Mouse (Mus musculus): ENCODE data around the gene Dio2.

Dio2 gene

DNA sequence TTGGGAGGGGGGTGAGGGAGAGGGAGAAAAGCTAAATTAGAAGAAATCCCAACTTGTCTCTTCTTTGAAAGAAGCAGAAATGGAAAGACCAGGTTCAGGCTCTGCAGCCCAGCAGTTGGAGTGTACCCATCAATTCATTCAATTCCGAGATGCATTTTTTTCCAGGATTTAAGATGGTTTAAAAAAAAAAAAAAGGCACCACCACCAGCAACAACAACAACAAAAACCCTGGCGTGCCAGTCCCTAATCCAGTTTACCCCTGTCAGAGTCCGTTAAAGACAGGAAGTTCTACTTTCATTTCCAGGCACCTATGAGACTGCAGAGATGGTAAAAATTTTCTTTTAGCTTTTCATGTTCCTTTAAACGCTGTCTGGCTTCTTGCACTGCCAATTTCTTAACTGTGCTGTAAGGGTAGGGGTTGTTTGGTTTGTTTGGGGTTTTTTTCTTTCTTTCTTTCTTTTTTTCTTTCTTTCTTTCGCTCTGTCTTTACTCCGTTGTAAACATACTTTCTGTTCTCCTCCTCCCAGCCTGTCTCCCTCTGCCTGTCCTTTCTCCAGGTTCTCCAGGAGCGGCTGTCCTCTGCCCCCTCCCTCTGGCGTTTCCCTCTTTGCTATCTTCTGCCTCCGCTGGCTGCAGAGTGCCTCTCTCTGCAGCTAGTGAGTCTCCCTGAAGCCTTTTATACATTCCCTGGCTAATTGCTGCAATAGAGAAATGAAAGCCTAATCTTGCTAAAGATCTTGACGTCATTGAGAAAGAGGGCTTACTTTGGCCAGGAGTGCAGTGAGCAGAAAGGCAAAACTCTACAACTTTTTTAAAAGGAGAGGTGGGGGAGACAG, at the start of gene Dio2:
TSS of gene Dio2 (minus strand) at position 51 of the 836 bp plus-strand sequence.
- no peak for TF ChIP-seq NANOG (IDR thresholded peaks at IDR 0.05; ENCODE audit: borderline replicate concordance, low read length)
- no peak for TF ChIP-seq CTCF (conservative IDR thresholded peaks at IDR 0.05; ENCODE audit: low read length)
- TF ChIP-seq POU5F1 (IDR thresholded peaks at IDR 0.05; ENCODE audit: borderline replicate concordance, low read length) = no peak
- Histone ChIP-seq H3K4me3 (replicated peaks; ENCODE audit: low read length) (no peak within 1 kb of the TSS), H3K9me3 (ENCODE audit: low read length) (no peaks in the 10 kb centered on the region), H3K36me3 (ENCODE audit: insufficient read depth, low read length) (no peaks in the 10 kb centered on the region), H3K4me1 (replicated peaks; ENCODE audit: low read depth, low read length) (no peaks in the 10 kb centered on the region), H3K27me3 (ENCODE audit: insufficient read depth, low read length) (peaks cover 4% of the 10 kb centered on the region; the same call in 1 of the 2 replicates)

DNA sequence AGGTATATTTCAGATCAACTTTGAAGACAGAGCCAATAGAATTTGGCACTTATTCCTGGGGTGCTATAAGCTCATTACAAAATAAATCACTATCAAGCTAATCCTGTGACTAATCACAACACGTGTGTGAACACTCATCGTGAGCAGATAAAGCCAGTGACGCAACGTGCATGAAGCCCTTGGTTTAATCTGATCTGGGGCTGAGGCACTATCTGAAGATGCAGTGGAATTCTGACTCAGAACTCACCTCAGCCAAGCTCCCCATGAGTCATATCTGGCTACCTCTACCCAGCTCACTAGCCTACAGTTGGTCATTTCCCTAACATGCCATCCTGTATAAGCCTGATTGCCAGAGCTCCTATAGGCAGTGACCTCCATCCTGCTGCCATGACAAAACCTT, 43.2 kb upstream of the Dio2 start:
- no peaks in the 10 kb centered on the region for H3K4me1 ChIP-seq (replicated peaks; ENCODE audit: low read depth, low read length)
- no peaks in the 10 kb centered on the region for H3K36me3 ChIP-seq (ENCODE audit: insufficient read depth, low read length)
- H3K4me3 ChIP-seq (replicated peaks; ENCODE audit: low read length) = no peak overlapping the region
- TF ChIP-seq NANOG (IDR thresholded peaks at IDR 0.05; ENCODE audit: borderline replicate concordance, low read length) = no peak
- TF ChIP-seq CTCF (conservative IDR thresholded peaks at IDR 0.05; ENCODE audit: low read length) = no peak
- no peak for TF ChIP-seq POU5F1 (IDR thresholded peaks at IDR 0.05; ENCODE audit: borderline replicate concordance, low read length)
- H3K27me3 ChIP-seq (ENCODE audit: insufficient read depth, low read length) = no peaks in the 10 kb centered on the region
- no peaks in the 10 kb centered on the region for H3K9me3 ChIP-seq (ENCODE audit: low read length)

DNA sequence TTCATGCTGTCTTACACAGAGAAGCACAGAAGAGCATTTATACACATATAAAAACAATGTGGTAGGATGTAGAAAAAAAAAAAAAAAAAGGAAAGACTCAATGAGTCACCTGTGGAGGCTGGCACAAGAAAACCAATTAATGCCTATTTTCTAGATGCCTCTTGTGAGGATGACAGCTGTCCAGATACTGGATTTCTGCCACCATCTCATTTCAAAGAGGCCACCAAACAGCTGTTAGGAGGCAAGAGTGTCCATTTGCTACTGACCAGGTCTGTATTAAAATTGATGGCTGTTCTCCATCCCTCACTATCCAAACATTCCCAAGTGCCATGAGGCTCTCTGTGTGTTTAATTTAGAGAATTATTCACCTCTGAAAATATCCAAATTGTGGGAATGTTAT, 6.5 kb upstream of the Dio2 start:
- H3K36me3 ChIP-seq (ENCODE audit: insufficient read depth, low read length) = no peaks in the 10 kb centered on the region
- H3K9me3 ChIP-seq (ENCODE audit: low read length) = no peaks in the 10 kb centered on the region
- H3K27me3 ChIP-seq (ENCODE audit: insufficient read depth, low read length) = no peaks in the 10 kb centered on the region
- H3K4me1 ChIP-seq (replicated peaks; ENCODE audit: low read depth, low read length) = no peaks in the 10 kb centered on the region
- no peak overlapping the region for H3K4me3 ChIP-seq (replicated peaks; ENCODE audit: low read length)
- TF ChIP-seq POU5F1 (IDR thresholded peaks at IDR 0.05; ENCODE audit: borderline replicate concordance, low read length) (no peak), CTCF (conservative IDR thresholded peaks at IDR 0.05; ENCODE audit: low read length) (no peak), NANOG (IDR thresholded peaks at IDR 0.05; ENCODE audit: borderline replicate concordance, low read length) (no peak)

DNA sequence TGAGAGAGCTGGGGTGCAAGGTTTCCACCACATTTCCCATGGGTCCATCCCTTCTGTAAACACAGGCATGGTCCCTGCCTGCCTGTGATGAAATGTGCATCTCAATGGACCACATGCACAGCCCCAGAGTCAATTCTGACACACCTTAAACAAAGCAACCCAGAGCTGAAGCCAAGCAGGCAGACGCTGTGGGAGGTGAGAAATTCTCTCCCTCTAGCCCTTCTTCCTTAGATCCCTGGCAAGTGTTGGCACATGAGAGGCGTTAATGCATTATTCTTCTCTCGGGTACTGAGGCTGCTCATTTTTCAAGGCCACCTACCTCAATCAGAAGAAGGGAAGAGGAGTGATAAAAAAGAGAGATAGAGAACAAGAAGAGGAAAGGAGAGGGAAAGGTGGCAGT, 5.4 kb upstream of the Dio2 start:
- no peaks in the 10 kb centered on the region for H3K27me3 ChIP-seq (ENCODE audit: insufficient read depth, low read length)
- no peaks in the 10 kb centered on the region for H3K36me3 ChIP-seq (ENCODE audit: insufficient read depth, low read length)
- H3K4me3 ChIP-seq (replicated peaks; ENCODE audit: low read length) = no peak overlapping the region
- H3K9me3 ChIP-seq (ENCODE audit: low read length) = no peaks in the 10 kb centered on the region
- H3K4me1 ChIP-seq (replicated peaks; ENCODE audit: low read depth, low read length) = no peaks in the 10 kb centered on the region
- TF ChIP-seq NANOG (IDR thresholded peaks at IDR 0.05; ENCODE audit: borderline replicate concordance, low read length) (no peak), POU5F1 (IDR thresholded peaks at IDR 0.05; ENCODE audit: borderline replicate concordance, low read length) (no peak), CTCF (conservative IDR thresholded peaks at IDR 0.05; ENCODE audit: low read length) (no peak)

DNA sequence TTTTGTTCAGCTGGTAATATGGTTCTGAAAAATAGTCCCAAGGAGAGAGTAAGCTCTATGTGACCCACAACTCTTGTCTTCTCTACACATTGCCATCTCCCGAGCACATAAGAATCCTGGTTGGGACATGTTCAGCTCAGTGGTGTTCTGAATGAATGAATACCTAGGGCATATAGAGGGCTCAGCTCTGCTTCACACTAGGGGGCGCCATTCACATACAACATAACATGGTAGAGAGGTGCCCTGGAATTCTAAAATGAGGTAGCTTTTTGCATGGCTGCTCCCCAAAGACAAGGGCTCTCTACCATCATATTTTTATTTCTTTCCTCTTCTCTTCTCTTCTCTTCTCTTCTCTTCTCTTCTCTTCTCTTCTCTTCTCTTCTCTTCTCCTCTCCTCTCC, 2.2 kb upstream of the Dio2 start:
- TF ChIP-seq NANOG (IDR thresholded peaks at IDR 0.05; ENCODE audit: borderline replicate concordance, low read length) = no peak
- TF ChIP-seq POU5F1 (IDR thresholded peaks at IDR 0.05; ENCODE audit: borderline replicate concordance, low read length) = no peak
- peak; percentile 61 for TF ChIP-seq CTCF (conservative IDR thresholded peaks at IDR 0.05; ENCODE audit: low read length)
- peaks cover 4% of the 10 kb centered on the region; the same call in 1 of the 2 replicates for H3K27me3 ChIP-seq (ENCODE audit: insufficient read depth, low read length)
- no peaks in the 10 kb centered on the region for H3K4me1 ChIP-seq (replicated peaks; ENCODE audit: low read depth, low read length)
- no peaks in the 10 kb centered on the region for H3K36me3 ChIP-seq (ENCODE audit: insufficient read depth, low read length)
- H3K9me3 ChIP-seq (ENCODE audit: low read length) = no peaks in the 10 kb centered on the region
- no peak overlapping the region for H3K4me3 ChIP-seq (replicated peaks; ENCODE audit: low read length)

DNA sequence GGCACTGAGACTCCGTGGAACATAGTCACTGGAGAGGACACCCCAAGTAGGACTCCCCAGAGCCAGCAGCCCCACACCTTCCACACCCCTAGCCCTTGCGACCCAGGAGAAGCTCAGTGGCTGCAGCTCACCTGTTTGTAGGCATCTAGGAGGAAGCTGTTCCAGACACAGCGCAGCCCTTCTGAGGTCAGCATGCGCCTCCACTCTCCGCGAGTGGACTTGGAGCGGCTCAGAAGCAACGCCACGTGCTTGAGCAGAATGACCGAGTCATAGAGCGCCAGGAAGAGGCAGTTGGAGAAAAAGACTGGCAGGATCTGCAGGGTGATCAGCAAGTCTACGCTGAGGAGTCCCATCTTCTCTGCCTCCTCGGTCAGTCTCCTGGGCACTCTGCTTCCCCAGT, 306 bp downstream of the Dio2 start:
- Histone ChIP-seq H3K4me3 (replicated peaks; ENCODE audit: low read length) (no peak overlapping the region), H3K9me3 (ENCODE audit: low read length) (no peaks in the 10 kb centered on the region), H3K36me3 (ENCODE audit: insufficient read depth, low read length) (no peaks in the 10 kb centered on the region), H3K4me1 (replicated peaks; ENCODE audit: low read depth, low read length) (no peaks in the 10 kb centered on the region), H3K27me3 (ENCODE audit: insufficient read depth, low read length) (peaks cover 4% of the 10 kb centered on the region; the same call in 1 of the 2 replicates)
- TF ChIP-seq CTCF (conservative IDR thresholded peaks at IDR 0.05; ENCODE audit: low read length) (no peak), NANOG (IDR thresholded peaks at IDR 0.05; ENCODE audit: borderline replicate concordance, low read length) (no peak), POU5F1 (IDR thresholded peaks at IDR 0.05; ENCODE audit: borderline replicate concordance, low read length) (no peak)

DNA sequence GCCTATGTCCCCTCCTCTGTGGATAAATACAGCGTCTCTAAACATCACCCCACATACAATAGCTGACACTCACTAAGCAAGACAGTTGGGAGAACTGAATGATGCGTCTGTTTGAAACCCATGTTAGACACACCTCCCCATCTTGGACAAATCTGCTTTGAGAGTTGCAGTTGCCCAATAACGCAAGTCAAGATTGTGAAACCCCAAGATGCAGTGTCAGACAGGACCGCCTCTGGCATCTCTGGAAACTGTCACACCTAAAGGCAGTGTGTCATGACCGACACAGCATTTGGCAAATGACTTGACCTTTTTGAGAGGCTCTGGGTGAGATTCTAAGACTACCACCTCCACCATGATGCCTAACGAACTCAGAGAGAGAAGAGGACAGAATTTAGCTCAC, 2.8 kb downstream of the Dio2 start:
- H3K4me3 ChIP-seq (replicated peaks; ENCODE audit: low read length) = no peak overlapping the region
- no peaks in the 10 kb centered on the region for H3K36me3 ChIP-seq (ENCODE audit: insufficient read depth, low read length)
- H3K9me3 ChIP-seq (ENCODE audit: low read length) = no peaks in the 10 kb centered on the region
- H3K4me1 ChIP-seq (replicated peaks; ENCODE audit: low read depth, low read length) = no peaks in the 10 kb centered on the region
- H3K27me3 ChIP-seq (ENCODE audit: insufficient read depth, low read length) = peaks cover 4% of the 10 kb centered on the region; the same call in 1 of the 2 replicates
- TF ChIP-seq CTCF (conservative IDR thresholded peaks at IDR 0.05; ENCODE audit: low read length) = no peak

DNA sequence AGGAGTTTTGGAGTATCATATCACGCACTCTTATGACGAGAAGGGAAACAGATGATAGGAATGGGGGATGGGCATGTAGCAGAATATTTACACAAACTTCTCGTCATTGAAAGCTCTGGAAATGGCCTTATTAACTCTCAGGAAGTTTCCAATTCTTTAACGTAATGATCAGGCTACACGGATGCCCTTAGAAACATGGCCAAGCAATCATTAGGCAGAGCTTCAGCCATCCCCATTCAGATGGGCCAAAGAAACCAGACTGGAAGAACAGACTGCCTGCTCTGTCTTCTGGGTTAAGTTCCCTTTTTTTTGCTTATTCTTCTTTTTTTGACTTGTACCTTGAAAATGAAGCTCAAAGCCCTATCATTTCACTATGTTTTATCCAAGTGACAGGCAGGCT, 3.7 kb downstream of the Dio2 start:
- peaks cover 4% of the 10 kb centered on the region; the same call in 1 of the 2 replicates for H3K27me3 ChIP-seq (ENCODE audit: insufficient read depth, low read length)
- TF ChIP-seq POU5F1 (IDR thresholded peaks at IDR 0.05; ENCODE audit: borderline replicate concordance, low read length) = no peak
- TF ChIP-seq CTCF (conservative IDR thresholded peaks at IDR 0.05; ENCODE audit: low read length) = no peak
- no peak for TF ChIP-seq NANOG (IDR thresholded peaks at IDR 0.05; ENCODE audit: borderline replicate concordance, low read length)
- no peaks in the 10 kb centered on the region for H3K36me3 ChIP-seq (ENCODE audit: insufficient read depth, low read length)
- no peak overlapping the region for H3K4me3 ChIP-seq (replicated peaks; ENCODE audit: low read length)
- H3K4me1 ChIP-seq (replicated peaks; ENCODE audit: low read depth, low read length) = peaks cover under 1% of the 10 kb centered on the region; the same call in 1 of the 2 replicates
- no peaks in the 10 kb centered on the region for H3K9me3 ChIP-seq (ENCODE audit: low read length)
